Mouse (Mus musculus): ENCODE results near the gene Ldhd. TPM values are rescaled to one million over a fixed set of nuclear protein-coding genes. Genes with fewer than 3 reads are reported as not detected.

Ldhd gene
- polyA plus RNA-seq, 1 experiment from 2014 or later = 0.93 TPM

GRCm38 (mm10) chr8:111574016-111574415 lies 56.2 kb downstream of the Ldhd start:
- ATAC-seq (ENCODE audit: low FRiP score) = no peak
- Histone ChIP-seq H3K4me3 (replicated peaks) (no peak overlapping the region), H3K4me2 (no peak overlapping the region), H3K4me1 (peaks cover 61% of the 10 kb centered on the region), H3K9me3 (replicated peaks) (no peaks in the 10 kb centered on the region), H3K36me3 (no peaks in the 10 kb centered on the region), H3K27ac (replicated peaks) (no peak overlapping the region), H3K9ac (replicated peaks) (no peak overlapping the region), H3K27me3 (replicated peaks) (no peaks in the 10 kb centered on the region)
- WGBS = 82% methylated on average over 2 of the region's 2 CpGs

Other genes starting within 250 kb of the Ldhd start
- 0.69 and 0.86 TPM in 2 replicates for gene Fa2h, start 236.6 kb downstream of the Ldhd start, polyA plus RNA-seq (2015; fragmentation: Nextera tagmentation; extraction: Ambion mirVana)
- gene Wdr59, start 108.3 kb downstream of the Ldhd start, polyA plus RNA-seq (2015; fragmentation: Nextera tagmentation; extraction: Ambion mirVana) = 8.0 and 8.1 TPM in 2 replicates
- 80.3 and 93.3 TPM in 2 replicates for gene Znrf1, start 94.3 kb downstream of the Ldhd start, polyA plus RNA-seq (2015; fragmentation: Nextera tagmentation; extraction: Ambion mirVana)
- 26.9 TPM in 2 replicates for gene Zfp1, start 13.0 kb upstream of the Ldhd start, polyA plus RNA-seq (2015; fragmentation: Nextera tagmentation; extraction: Ambion mirVana)
- 25.6 TPM in 1 of 2 replicates, not detected in the other for gene Ctrb1, start 60.6 kb upstream of the Ldhd start, polyA plus RNA-seq (2015; fragmentation: Nextera tagmentation; extraction: Ambion mirVana)
- gene Bcar1, start 113.4 kb upstream of the Ldhd start, polyA plus RNA-seq (2015; fragmentation: Nextera tagmentation; extraction: Ambion mirVana) = 41.5 and 42.8 TPM in 2 replicates
- gene Cfdp1, start 223.9 kb upstream of the Ldhd start, polyA plus RNA-seq (2015; fragmentation: Nextera tagmentation; extraction: Ambion mirVana) = 194 and 201 TPM in 2 replicates
- gene Tmem170, start 246.4 kb upstream of the Ldhd start, polyA plus RNA-seq (2015; fragmentation: Nextera tagmentation; extraction: Ambion mirVana) = 3.9 and 4.8 TPM in 2 replicates

Measured in neural tube, embryonic 15.5 days (tissue).